ENCODE assay signal across 8 mouse cellular contexts in genomic region chr1:83159603-83160002, GRCm38 (mm10). TPM values are rescaled to one million over a fixed set of nuclear protein-coding genes. Genes with fewer than 3 reads are reported as not detected.
DNase-seq lines count a peak whose midpoint lies in the region; ATAC-seq and TF ChIP-seq lines count a peak whose summit lies in the region.

Gene Daw1 (plus strand): TSS chr1:83159752.

- peak within 1 kb of the TSS; percentile 74 for H3K4me2 ChIP-seq in hindbrain, embryonic 16.5 days (ENCODE audit: low read length)

- TF ChIP-seq CTCF in left cerebral cortex, adult 2 months (IDR thresholded peaks at IDR 0.05), result no peak

- DNase-seq in adrenal gland, adult 2 months, result peak; percentile 68
- peak; percentile 18 for DNase-seq in cerebellum, adult 9-11 months
- DNase-seq in frontal cortex, postnatal 14 days (ENCODE audit: low spot score in 2 of 2), result peak; percentile 27 to 55
- DNase-seq in left cerebral cortex, adult 2 months (ENCODE audit: extremely low spot score in 1 of 2, low spot score in 2 of 2), result peak; percentile 46 to 62
- peak; percentile 64 for DNase-seq in lung, postnatal 36 days
- peak; percentile 79 for DNase-seq in right cerebral cortex, postnatal 14 days
- DNase-seq in adipocyte (ENCODE audit: low spot score), result no peak

- intact Hi-C loops in left cerebral cortex, adult 2 months (cut with DNase I), result no loop called here

- H3K27me3 ChIP-seq in hindbrain, embryonic 16.5 days (replicated peaks; ENCODE audit: control insufficient read depth, insufficient read depth, low read length), result no peaks in the 10 kb centered on the region

- no peaks in the 10 kb centered on the region for H3K36me3 ChIP-seq in hindbrain, embryonic 16.5 days (ENCODE audit: control insufficient read depth, insufficient read depth, low read length)

- peak; percentile 99 for ATAC-seq in hindbrain, embryonic 16.5 days

- no peaks in the 10 kb centered on the region for H3K9me3 ChIP-seq in hindbrain, embryonic 16.5 days (ENCODE audit: control insufficient read depth, low read length)

- 2% methylated on average over 16 of the region's 16 CpGs for WGBS in hindbrain, embryonic 16.5 days

- H3K4me3 ChIP-seq in hindbrain, embryonic 16.5 days (ENCODE audit: low read length), result peak within 1 kb of the TSS; percentile 60
- H3K4me3 ChIP-seq in left cerebral cortex, adult 2 months, result peak within 1 kb of the TSS; percentile 52

- peak within 1 kb of the TSS; percentile 65 for H3K9ac ChIP-seq in hindbrain, embryonic 16.5 days (ENCODE audit: low read depth, low read length)

- H3K27ac ChIP-seq in hindbrain, embryonic 16.5 days (ENCODE audit: low read depth, low read length), result no peak within 1 kb of the TSS
- no peak within 1 kb of the TSS for H3K27ac ChIP-seq in left cerebral cortex, adult 2 months

- no peaks in the 10 kb centered on the region for H3K4me1 ChIP-seq in hindbrain, embryonic 16.5 days (ENCODE audit: control insufficient read depth, insufficient read depth, low read depth, low read length)

RNA-seq across cellular contexts. Expression of gene Daw1, which starts in this region (rescaled TPM):
- not detected for total RNA-seq in adrenal gland, adult 2 months (2021)
- polyA plus RNA-seq in adrenal gland, adult 2 months (2012; rRNA removed), result not detected in 2 replicates
- 1.7 and 2.3 TPM in 2 replicates for polyA plus RNA-seq in hindbrain, embryonic 16.5 days (2015; fragmentation: Nextera tagmentation; extraction: Ambion mirVana)
- under 1 TPM; 0.25 to 0.56 TPM for total RNA-seq in left cerebral cortex, adult 2 months (2021)

Comparison
In these comparisons a context has a peak if more than half of its experiments do, and no peak if none do; other contexts are left out.
1. Peak in DNase-seq in adrenal gland, adult 2 months; RNA of the gene not detected or under 1 TPM.
2. Peak in DNase-seq and H3K4me3 ChIP-seq in left cerebral cortex, adult 2 months; RNA of the gene not detected or under 1 TPM.